Mouse (Mus musculus) E14TG2a.4 (cell line): Measurements from ENCODE around the gene Maml3.

Experiments used
- CTCF ChIP-seq: conservative IDR thresholded peaks from 2 replicates; pipeline ENCODE4 v1.5.1; 2014; ENCODE audit warnings: low read length
- NANOG ChIP-seq: IDR thresholded peaks from 2 replicates; pipeline ENCODE4 v1.6.1; 2014; ENCODE audit warnings: borderline replicate concordance, low read length, mixed read lengths
- POU5F1 ChIP-seq: IDR thresholded peaks from 2 replicates; pipeline ENCODE4 v1.6.1; 2014; ENCODE audit warnings: low read length, borderline replicate concordance

GRCm38 (mm10) chr3:51871346-51871745 is 233.5 kb downstream of the Maml3 start:
- no peak for TF ChIP-seq CTCF
- TF ChIP-seq POU5F1 = no peak
- no peak for TF ChIP-seq NANOG
